Mouse (Mus musculus) hindlimb bud, embryonic 11.5 days (tissue): ENCODE data around the gene Gm49425.

Experiments used
- DNase-seq: peaks from one replicate; pipeline ENCODE4 v3.0.0-alpha.2; 2012; ENCODE audit warnings: low read depth, low spot score; ENCODE audit errors: extremely low spot score

Gm49425 gene

GRCm38 (mm10) chr15:101492718-101493117 is 24.3 kb downstream of the Gm49425 start:
- DNase-seq, result no peak

- DNase-seq, result no peak
Measured at GRCm38 (mm10) chr15:101491431-101491830, 25.6 kb downstream of the Gm49425 start, which contains the start of gene Krt83. Gene Krt83, minus strand, starts transcription at chr15:101491512.

- no peak for DNase-seq
Measured at GRCm38 (mm10) chr15:101485911-101486635, 31.0 kb downstream of the Gm49425 start.

- no peak for DNase-seq
Measured at GRCm38 (mm10) chr15:101484939-101485338, 32.1 kb downstream of the Gm49425 start.

- no peak for DNase-seq
Measured at GRCm38 (mm10) chr15:101483646-101484045, 33.4 kb downstream of the Gm49425 start.

- no peak for DNase-seq
Measured at GRCm38 (mm10) chr15:101482056-101482455, 35.0 kb downstream of the Gm49425 start.

GRCm38 (mm10) chr15:101479666-101480060 is 37.4 kb downstream of the Gm49425 start:
- DNase-seq, result no peak

- DNase-seq, result no peak
Measured at GRCm38 (mm10) chr15:101479007-101479665, 37.9 kb downstream of the Gm49425 start.

GRCm38 (mm10) chr15:101472952-101473528 is 44.0 kb downstream of the Gm49425 start, which contains the start of gene Krt86:
Gene Krt86, plus strand, starts transcription at chr15:101473478.
- DNase-seq, result no peak

- no peak for DNase-seq
Measured at GRCm38 (mm10) chr15:101469093-101469492, 48.0 kb downstream of the Gm49425 start.
